Mouse (Mus musculus) layer of hippocampus, adult 18-20 months (tissue): ENCODE measurements around the gene Pdgfra. TPM values are rescaled to one million over a fixed set of nuclear protein-coding genes. Genes with fewer than 3 reads are reported as not detected.

Experiments used
- DNase-seq, 2 experiments: peaks; one replicate each; pipeline ENCODE4 v3.0.0; 2022; ENCODE audit warnings: low spot score in 2 of 2
- long read RNA-seq: library from polyadenylated mRNA; stranded (forward); transcript quantifications from one replicate; pipeline ENCODE4 v2.0.0, GENCODE M21; 2021
- total RNA-seq, 2 experiments: library from RNA; stranded (reverse); gene quantifications; 2 replicates each; pipeline ENCODE4 v1.2.3; 2021

The Pdgfra gene
- total RNA-seq = 10 to 100 TPM; 31.8 to 33.5 TPM
- long read RNA-seq, full-length matches to known transcripts = 20 of 51 reads
- long read RNA-seq, partial matches to known transcripts = 14 of 51 reads
- long read RNA-seq, other reads (novel, unspliced or antisense) = 17 of 51 reads

DNA sequence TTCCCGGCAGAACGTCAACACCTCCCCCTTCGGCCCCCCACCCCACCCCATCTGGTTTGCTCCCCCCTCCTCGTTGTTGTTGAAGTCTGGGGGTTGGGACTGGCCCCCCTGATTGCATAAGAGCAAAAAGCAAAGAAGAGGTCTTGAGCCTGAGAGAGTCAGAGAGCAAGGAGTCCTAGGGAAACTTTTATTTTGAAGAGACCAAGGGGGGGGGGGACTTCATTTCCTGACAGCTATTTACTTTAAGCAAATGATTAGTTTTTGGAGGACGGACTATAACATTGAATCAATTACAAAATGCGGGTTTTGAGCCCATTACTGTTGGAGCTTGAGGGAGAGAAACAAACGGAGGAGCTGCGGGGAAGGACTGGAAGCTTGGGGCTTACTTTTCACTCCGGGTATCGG is at the start of gene Pdgfra:
TSS of gene Pdgfra (plus strand) at position 272 of the 405 bp plus-strand sequence.
- DNase-seq = no peak

DNA sequence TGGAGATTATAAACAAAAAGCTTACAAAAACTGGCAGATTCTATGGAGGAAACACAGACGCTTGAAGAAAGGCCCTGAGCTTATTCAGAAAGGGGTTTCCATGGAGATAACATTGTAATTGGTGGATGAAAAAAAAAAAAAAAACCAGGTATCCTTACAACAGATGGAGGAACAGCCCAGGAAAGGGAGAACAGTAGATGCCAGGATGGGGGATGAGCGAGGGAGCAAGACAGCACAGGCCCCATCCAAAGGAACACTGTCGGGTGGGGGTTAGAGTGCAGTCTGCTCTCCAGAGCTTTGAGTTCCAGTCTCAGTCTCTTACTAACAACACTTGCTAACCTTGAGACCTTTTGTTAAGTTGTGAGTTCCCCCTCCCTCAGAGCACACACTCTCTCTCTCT is 45.6 kb upstream of the Pdgfra start:
- no peak for DNase-seq

DNA sequence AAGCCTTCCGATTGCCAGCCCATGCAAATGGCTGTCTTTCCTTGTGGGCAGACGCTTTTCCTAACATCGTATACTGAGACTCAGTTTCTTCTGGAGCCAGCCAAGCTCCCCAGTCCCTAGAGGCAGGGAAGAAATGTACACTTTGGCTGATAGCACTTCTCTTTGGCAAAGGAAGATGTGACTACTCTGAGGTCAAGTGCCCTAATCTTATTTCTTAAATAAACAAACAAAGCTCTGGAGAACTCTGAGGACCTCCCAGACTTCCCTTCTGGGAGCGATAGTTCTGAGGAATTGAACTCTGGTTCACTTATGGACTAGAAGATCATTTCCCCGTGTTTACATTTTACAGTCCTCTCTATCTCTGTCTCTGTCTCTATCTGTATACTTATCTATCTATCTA is 42.7 kb upstream of the Pdgfra start:
- DNase-seq = no peak

DNA sequence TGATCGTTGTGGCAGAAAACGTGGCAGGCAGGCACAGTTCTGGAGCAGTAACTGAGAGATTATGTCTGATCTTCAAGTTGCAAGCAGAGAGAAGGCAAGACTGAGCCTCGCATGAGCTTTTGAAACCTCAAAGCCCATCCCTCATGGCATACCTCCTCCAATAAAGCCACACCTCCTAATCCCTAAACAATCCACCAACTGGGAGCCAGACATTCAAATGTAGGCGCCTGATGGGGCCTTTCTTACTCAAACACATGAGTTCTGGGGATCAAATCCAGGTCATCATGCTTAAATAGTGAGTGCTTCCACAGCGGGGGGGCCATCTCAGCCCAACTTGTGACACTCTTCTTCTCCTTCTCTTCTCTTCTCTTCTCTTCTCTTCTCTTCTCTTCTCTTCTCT is 40.3 kb upstream of the Pdgfra start:
- DNase-seq = no peak

- DNase-seq = no peak
Observed at GRCm38 (mm10) chr5:75118840-75119239, 33.3 kb upstream of the Pdgfra start.

DNA sequence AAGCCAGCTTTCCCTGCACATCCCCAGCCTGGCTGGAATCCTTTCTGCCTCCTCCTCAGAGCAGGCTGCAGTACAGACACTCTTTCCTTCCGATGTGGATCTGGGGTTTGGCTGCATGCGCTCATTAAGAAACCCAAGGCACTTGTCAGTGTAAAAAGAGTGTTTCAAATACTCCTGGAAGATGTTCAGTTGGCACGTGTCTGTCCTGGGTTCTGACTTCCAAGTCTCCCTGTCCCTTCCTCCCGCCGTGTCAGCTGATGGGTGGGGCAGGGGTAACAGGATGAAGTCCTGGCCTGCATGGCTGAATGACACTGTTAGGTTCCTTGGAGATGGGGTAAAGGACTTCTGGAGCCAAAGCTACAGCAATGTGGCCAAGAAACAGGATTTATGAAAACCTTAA is 30.4 kb upstream of the Pdgfra start:
- no peak for DNase-seq

DNA sequence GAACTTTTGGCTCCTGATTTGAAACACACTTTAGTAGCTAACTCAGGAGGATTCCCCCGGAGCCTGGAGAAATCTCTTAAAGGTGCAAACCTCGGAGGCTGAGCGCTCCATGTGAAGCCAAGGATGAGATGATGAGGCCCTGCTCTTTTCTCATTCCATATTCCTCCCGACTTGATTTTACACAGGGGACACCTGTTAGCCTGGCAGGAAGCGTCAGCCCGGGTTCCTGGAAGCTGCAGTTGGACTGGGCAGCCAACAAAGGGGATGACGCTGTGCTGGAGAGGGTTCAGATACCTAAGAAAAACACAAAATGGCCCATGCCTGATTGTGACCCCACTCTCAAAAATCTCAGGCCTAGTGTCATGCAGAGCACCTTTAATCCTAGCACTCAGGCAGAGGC is 17.4 kb upstream of the Pdgfra start:
- no peak for DNase-seq

DNA sequence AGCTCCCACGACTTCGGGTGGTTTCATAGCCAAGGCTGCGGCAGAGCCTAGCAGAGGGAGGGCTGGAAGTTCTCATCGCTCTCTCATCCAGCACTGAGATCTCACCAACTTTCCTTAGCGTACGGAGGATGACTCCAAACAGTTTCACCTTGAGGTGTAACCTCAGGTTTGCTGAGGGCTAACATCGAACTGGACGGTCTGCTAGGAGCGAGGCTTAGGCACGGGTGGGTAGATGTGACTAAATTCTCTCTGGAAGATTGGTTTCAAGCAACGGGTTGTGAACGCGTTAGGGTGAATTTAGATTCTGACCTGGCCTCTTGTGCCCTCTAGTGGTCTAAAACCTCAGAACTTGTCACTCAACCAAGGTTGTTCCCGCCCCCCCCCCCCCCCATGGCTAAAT is 9.0 kb upstream of the Pdgfra start:
- peak in 1 of 2 experiments; percentile 81 for DNase-seq

DNA sequence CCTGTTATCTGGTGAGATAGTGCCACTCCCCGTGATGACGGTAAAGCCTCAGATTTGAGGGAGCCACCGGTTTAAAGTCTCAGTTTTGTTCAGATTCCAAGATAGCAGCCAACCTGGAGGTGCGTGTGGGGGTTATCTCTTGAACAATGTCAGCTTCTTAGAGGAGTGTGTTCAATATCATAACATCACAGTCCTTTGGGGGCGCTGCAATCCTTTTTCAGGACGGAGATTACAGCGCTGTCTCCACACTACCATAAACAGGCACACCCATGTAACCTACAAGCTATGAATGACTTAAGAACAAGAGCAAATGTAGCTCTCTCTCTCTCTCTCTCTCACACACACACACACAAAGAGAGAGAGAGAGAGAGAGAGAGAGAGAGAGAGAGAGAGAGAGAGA is 8.3 kb upstream of the Pdgfra start:
- no peak for DNase-seq

DNA sequence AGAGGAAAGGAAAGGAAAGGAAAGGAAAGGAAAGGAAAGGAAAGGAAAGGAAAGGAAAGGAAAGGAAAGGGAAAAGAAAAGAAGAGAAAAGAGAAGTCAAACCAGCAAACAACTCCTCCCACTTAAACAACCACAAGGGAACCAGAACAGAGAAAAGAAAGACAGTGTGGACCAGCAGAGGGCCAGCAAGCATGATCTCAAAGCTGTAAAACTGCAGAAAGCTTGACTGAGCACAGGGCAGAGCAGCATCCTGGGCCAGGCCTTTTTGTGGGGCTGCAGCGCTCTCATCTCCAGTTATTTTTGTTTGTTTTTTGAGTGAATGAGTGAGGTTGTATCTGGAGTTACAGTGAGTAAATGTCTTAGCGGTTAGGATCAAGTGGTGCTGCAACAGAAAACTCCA is 6.8 kb upstream of the Pdgfra start:
- DNase-seq = no peak

GRCm38 (mm10) chr5:75146469-75146868 is 5.6 kb upstream of the Pdgfra start:
- DNase-seq = no peak

DNA sequence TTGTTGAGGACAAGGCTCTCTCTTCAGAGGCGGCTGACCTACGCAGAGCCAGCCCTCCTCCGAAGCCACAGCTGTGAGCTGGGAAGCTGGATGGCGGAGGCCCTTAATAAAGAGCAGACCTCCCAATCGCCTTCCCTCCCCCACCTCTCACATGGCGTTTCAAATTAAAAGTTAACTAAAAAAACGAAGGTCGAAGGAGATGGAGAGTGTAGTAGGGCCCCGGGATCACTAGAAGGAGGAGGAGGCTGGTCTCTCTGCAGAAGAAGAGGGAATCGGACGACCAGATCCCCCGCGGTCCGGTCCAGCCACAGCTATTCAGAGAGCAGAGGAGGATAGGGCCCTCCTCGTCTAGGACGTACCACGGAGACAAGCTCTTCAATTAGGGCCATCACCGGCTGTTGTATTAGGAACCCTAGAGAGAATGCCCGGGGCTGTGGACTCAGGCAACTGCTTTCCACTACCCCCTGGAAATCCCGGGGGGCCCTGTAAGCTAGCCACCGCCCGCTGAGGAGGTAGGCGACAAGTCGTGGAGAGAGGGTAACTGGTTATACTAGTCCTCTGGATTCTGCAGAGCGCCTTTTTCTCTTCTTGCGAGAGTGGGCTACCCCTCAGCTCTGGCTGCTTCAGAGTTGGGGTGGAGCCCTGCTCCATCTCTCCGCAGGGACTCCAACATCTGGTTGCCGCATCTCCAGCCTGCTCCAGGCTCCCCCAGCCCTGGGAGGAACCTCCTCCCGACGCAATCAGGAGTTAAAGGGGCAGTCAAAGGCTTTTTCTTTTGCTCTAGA is 3.6 kb upstream of the Pdgfra start:
- no peak for DNase-seq

GRCm38 (mm10) chr5:75149380-75149779 is 2.7 kb upstream of the Pdgfra start:
- DNase-seq = no peak

GRCm38 (mm10) chr5:75149880-75150279 is 2.2 kb upstream of the Pdgfra start:
- no peak for DNase-seq

- no peak for DNase-seq
Observed at GRCm38 (mm10) chr5:75150341-75150981, 1.6 kb upstream of the Pdgfra start.

- peak in 1 of 2 experiments; percentile 29 for DNase-seq
Observed at GRCm38 (mm10) chr5:75151146-75151900, 769 bp upstream of the Pdgfra start.

GRCm38 (mm10) chr5:75152791-75153625 is 916 bp downstream of the Pdgfra start:
- no peak for DNase-seq

DNA sequence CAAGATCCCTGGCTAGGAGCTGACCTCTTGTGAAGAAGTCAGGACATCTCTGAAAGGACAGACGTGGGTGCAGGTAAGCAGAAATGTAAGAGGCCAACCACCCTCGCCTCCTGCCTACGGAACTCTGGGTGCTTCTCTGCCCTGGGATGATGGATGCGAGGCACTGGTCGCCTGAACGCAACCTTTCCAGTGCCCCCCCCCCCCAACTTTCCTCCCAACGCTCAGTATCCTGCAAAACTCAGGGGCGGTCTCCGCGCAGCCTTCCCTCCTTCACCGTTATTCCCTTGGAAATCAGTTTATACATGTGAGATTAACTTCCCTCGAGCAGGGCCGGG is 1.5 kb downstream of the Pdgfra start:
- DNase-seq = no peak

DNA sequence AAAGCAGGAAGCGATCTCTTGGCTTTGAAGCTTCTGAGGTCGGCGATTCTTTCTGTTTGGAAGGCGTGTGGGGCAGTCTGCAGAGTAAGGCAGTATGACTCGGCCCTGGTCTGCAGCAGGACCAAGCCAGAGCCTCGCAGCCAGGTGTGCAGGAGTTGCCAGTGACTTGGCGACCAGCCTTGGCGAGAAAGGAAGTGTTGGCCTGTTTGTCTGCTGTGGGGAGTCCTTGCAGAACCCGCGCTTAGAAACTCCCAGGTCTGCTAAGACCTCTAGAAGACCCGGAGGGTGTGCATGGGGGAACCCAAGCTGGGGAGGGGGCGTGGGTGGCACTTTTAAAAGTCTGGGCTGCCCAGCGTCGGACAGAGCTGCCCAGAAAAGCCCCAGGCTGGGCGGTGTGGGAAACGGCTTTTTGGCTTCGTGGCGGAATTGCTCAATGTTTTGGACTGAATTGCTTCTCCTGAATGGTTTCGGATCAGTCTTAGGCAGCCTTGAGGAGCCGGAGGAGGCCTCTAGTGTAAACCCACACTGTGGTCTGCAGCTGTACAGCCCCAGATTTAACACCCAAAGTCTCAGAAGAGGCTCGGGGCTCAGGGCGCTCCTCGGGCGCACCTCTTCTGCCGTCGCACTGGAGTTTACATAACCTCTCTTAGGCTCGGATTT is 2.0 kb downstream of the Pdgfra start:
- peak in 1 of 2 experiments; percentile 24 for DNase-seq

DNA sequence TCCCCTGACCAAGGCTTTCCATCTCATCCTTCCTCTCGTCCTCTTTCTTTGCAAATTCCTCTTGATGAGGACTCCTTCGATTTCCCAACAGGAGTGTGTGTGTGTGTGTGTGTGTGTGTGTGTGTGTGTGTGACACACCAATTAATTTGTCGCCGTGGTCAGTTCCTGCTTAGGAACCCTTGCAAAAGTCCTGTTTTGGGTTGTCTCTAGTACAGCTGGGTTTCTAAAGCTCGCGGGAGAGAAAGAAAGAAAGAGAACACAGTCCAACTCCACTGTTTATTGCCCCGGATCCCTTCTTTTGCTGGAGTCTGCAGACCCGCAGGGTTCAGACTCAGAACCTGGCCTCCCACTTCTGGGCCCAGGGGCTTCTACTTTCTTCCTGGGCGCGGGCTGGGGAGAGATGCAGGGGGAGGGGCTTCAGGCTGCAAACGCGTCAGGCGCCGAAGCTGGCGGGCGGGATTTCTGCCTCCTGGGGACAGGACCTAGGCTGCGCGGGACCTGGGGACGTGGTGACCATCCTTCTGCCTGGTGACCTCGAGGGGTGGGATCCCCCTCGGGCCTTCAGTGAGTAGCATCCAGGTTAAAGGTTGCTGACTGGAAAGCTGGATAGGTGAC is 2.6 kb downstream of the Pdgfra start:
- DNase-seq = no peak
